Mouse (Mus musculus): Measurements from ENCODE around the gene Ypel2. TPM values are rescaled to one million over a fixed set of nuclear protein-coding genes. Genes with fewer than 3 reads are reported as not detected.

The Ypel2 gene
- polyA plus RNA-seq, 1 experiment, result 6.3 TPM

- TF ChIP-seq CTCF (IDR thresholded peaks at IDR 0.05; ENCODE audit: borderline replicate concordance, extremely low read depth, insufficient read depth, insufficient read length) (no peak), POLR2A (IDR thresholded peaks at IDR 0.05; ENCODE audit: borderline replicate concordance, extremely low read depth, insufficient read depth, insufficient read length, poor library complexity, severe bottlenecking) (no peak)
- no peak for DNase-seq (ENCODE audit: low read depth)
Measured at GRCm38 (mm10) chr11:86994330-86994729, 823 bp upstream of the Ypel2 start.

GRCm38 (mm10) chr11:86992461-86992988, 982 bp downstream of the Ypel2 start:
- no peak for TF ChIP-seq CTCF (IDR thresholded peaks at IDR 0.05; ENCODE audit: borderline replicate concordance, extremely low read depth, insufficient read depth, insufficient read length)
- no peak for TF ChIP-seq POLR2A (IDR thresholded peaks at IDR 0.05; ENCODE audit: borderline replicate concordance, extremely low read depth, insufficient read depth, insufficient read length, poor library complexity, severe bottlenecking)
- peak; percentile 40 for DNase-seq (ENCODE audit: low read depth)

GRCm38 (mm10) chr11:86991241-86991640, 2.3 kb downstream of the Ypel2 start:
- TF ChIP-seq POLR2A (IDR thresholded peaks at IDR 0.05; ENCODE audit: borderline replicate concordance, extremely low read depth, insufficient read depth, insufficient read length, poor library complexity, severe bottlenecking) (no peak), CTCF (IDR thresholded peaks at IDR 0.05; ENCODE audit: borderline replicate concordance, extremely low read depth, insufficient read depth, insufficient read length) (no peak)
- DNase-seq (ENCODE audit: low read depth), result no peak

- TF ChIP-seq CTCF (IDR thresholded peaks at IDR 0.05; ENCODE audit: borderline replicate concordance, extremely low read depth, insufficient read depth, insufficient read length) (no peak), POLR2A (IDR thresholded peaks at IDR 0.05; ENCODE audit: borderline replicate concordance, extremely low read depth, insufficient read depth, insufficient read length, poor library complexity, severe bottlenecking) (no peak)
- DNase-seq (ENCODE audit: low read depth), result peak; percentile 78
Measured at GRCm38 (mm10) chr11:86990309-86990708, 3.2 kb downstream of the Ypel2 start.

GRCm38 (mm10) chr11:86984990-86985389, 8.5 kb downstream of the Ypel2 start:
- no peak for DNase-seq (ENCODE audit: low read depth)
- TF ChIP-seq POLR2A (IDR thresholded peaks at IDR 0.05; ENCODE audit: borderline replicate concordance, extremely low read depth, insufficient read depth, insufficient read length, poor library complexity, severe bottlenecking) (no peak), CTCF (IDR thresholded peaks at IDR 0.05; ENCODE audit: borderline replicate concordance, extremely low read depth, insufficient read depth, insufficient read length) (no peak)

GRCm38 (mm10) chr11:86983056-86983455, 10.5 kb downstream of the Ypel2 start:
- peak; percentile 73 for DNase-seq (ENCODE audit: low read depth)
- TF ChIP-seq POLR2A (IDR thresholded peaks at IDR 0.05; ENCODE audit: borderline replicate concordance, extremely low read depth, insufficient read depth, insufficient read length, poor library complexity, severe bottlenecking), result no peak
- TF ChIP-seq CTCF (IDR thresholded peaks at IDR 0.05; ENCODE audit: borderline replicate concordance, extremely low read depth, insufficient read depth, insufficient read length), result no peak

GRCm38 (mm10) chr11:86981229-86981791, 12.2 kb downstream of the Ypel2 start:
- TF ChIP-seq CTCF (IDR thresholded peaks at IDR 0.05; ENCODE audit: borderline replicate concordance, extremely low read depth, insufficient read depth, insufficient read length) (no peak), POLR2A (IDR thresholded peaks at IDR 0.05; ENCODE audit: borderline replicate concordance, extremely low read depth, insufficient read depth, insufficient read length, poor library complexity, severe bottlenecking) (no peak)
- no peak for DNase-seq (ENCODE audit: low read depth)

GRCm38 (mm10) chr11:86980526-86980925, 13.0 kb downstream of the Ypel2 start:
- TF ChIP-seq CTCF (IDR thresholded peaks at IDR 0.05; ENCODE audit: borderline replicate concordance, extremely low read depth, insufficient read depth, insufficient read length) (no peak), POLR2A (IDR thresholded peaks at IDR 0.05; ENCODE audit: borderline replicate concordance, extremely low read depth, insufficient read depth, insufficient read length, poor library complexity, severe bottlenecking) (no peak)
- DNase-seq (ENCODE audit: low read depth), result no peak

GRCm38 (mm10) chr11:86979799-86980198, 13.7 kb downstream of the Ypel2 start:
- TF ChIP-seq CTCF (IDR thresholded peaks at IDR 0.05; ENCODE audit: borderline replicate concordance, extremely low read depth, insufficient read depth, insufficient read length) (no peak), POLR2A (IDR thresholded peaks at IDR 0.05; ENCODE audit: borderline replicate concordance, extremely low read depth, insufficient read depth, insufficient read length, poor library complexity, severe bottlenecking) (no peak)

GRCm38 (mm10) chr11:86977242-86977641, 16.3 kb downstream of the Ypel2 start:
- DNase-seq (ENCODE audit: low read depth), result no peak
- TF ChIP-seq POLR2A (IDR thresholded peaks at IDR 0.05; ENCODE audit: borderline replicate concordance, extremely low read depth, insufficient read depth, insufficient read length, poor library complexity, severe bottlenecking) (no peak), CTCF (IDR thresholded peaks at IDR 0.05; ENCODE audit: borderline replicate concordance, extremely low read depth, insufficient read depth, insufficient read length) (no peak)

More at GRCm38 (mm10) chr11:86979799-86980198, 13.7 kb downstream of the Ypel2 start:
- DNase-seq (ENCODE audit: low read depth), result no peak

GRCm38 (mm10) chr11:86974401-86974800, 19.1 kb downstream of the Ypel2 start:
- no peak for TF ChIP-seq CTCF (IDR thresholded peaks at IDR 0.05; ENCODE audit: borderline replicate concordance, extremely low read depth, insufficient read depth, insufficient read length)
- TF ChIP-seq POLR2A (IDR thresholded peaks at IDR 0.05; ENCODE audit: borderline replicate concordance, extremely low read depth, insufficient read depth, insufficient read length, poor library complexity, severe bottlenecking), result no peak
- no peak for DNase-seq (ENCODE audit: low read depth)

- DNase-seq (ENCODE audit: low read depth), result no peak
- TF ChIP-seq POLR2A (IDR thresholded peaks at IDR 0.05; ENCODE audit: borderline replicate concordance, extremely low read depth, insufficient read depth, insufficient read length, poor library complexity, severe bottlenecking), result no peak
- no peak for TF ChIP-seq CTCF (IDR thresholded peaks at IDR 0.05; ENCODE audit: borderline replicate concordance, extremely low read depth, insufficient read depth, insufficient read length)
Measured at GRCm38 (mm10) chr11:86973255-86973654, 20.3 kb downstream of the Ypel2 start.

Measured in brain, embryonic 14.5 days (tissue).